Mouse (Mus musculus): ENCODE measurements around the gene Rgs7. TPM values are rescaled to one million over a fixed set of nuclear protein-coding genes. Genes with fewer than 3 reads are reported as not detected.

Rgs7 gene
- polyA plus RNA-seq (2012; fragmentation: generic; extraction: Trizol), result 0.16 TPM

DNA sequence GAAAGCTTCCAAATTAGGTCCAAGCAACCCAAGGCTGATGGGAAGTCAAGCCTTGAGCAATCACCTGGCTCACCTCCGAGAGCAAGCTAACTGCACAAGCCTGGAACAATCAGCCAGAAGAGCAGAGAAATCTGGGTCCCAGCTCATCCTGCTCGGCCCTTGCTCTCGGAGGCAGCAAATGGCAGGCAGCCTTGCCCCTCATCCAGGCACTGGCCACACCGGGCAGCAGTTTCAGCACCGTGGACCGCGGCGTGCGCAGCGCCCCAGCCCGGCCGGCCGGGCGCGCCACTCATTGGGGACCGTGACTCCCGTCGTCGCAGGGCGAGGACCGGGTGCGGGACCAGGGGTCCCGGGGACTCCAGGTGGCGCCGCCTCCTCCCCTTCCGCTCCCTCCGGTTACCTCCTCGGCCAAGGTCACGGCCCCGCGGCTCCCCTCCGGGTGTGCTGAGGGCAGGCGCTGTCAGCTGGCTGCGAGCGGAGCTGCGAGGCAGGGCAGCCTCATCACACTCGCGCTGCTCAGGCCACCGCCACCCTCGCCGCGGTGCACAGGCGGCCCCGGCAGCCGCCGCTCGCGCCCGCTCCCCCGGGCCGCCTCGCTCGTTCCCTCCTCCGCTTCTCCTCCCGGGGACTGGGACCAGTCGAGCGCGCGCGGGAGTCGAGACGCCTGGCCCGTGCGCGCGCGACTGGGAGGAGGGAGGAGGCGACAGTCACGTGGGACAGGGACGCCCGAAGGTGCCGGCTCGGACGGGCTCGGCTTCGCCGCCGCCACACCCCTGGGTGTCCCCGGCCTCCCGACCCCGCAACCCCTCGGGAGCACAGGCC lies at the start of gene Rgs7:
Gene Rgs7, minus strand, starts transcription at position 640 of the 822 bp plus-strand sequence.
- no peaks in the 10 kb centered on the region for H3K36me3 ChIP-seq (ENCODE audit: control insufficient read depth, insufficient read depth)
- H3K4me2 ChIP-seq (ENCODE audit: low read depth), result peak within 1 kb of the TSS; percentile 67
- no peak within 1 kb of the TSS for H3K4me3 ChIP-seq
- peaks cover 10% of the 10 kb centered on the region for H3K27me3 ChIP-seq (ENCODE audit: control insufficient read depth, insufficient read depth, insufficient read length)
- TF ChIP-seq MYOG (IDR thresholded peaks at IDR 0.05; ENCODE audit: control insufficient read depth in 1 of 3, insufficient read depth in 1 of 3, insufficient read length in 2 of 3, low read depth in 2 of 3), result peak in 1 of 3 experiments; percentile 2
- no peak for TF ChIP-seq MAX (IDR thresholded peaks at IDR 0.05; ENCODE audit: low read depth)
- TF ChIP-seq REST (IDR thresholded peaks at IDR 0.05; ENCODE audit: insufficient read depth, insufficient read length), result peak; percentile 83
- TF ChIP-seq MYOD1 (IDR thresholded peaks at IDR 0.05; ENCODE audit: control insufficient read depth in 1 of 3, insufficient read length in 2 of 3, low read depth in 2 of 3), result peak in 1 of 3 experiments; percentile 16
- H3ac ChIP-seq (ENCODE audit: control insufficient read depth, insufficient read length), result peak within 1 kb of the TSS; percentile 28
- no peaks in the 10 kb centered on the region for H3K79me2 ChIP-seq (ENCODE audit: control insufficient read depth, insufficient read depth)

DNA sequence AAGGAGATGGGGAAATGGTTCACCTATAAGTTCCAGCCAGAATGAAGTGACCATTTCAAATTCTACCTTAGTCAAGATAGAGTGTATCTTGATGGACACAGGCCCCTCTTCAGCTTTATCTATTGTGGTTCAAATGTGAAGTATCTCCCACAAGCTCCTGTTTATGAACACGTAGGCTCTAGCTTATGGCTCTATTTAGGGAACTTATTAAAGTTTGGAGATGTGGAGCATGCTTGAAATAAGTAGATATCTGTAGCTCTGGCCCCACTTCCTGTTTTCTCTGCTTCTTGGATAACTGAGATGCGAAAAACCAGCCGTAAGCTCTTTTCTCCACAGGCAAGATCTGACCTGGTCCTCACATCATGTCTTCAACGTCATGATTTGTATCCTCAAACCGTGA lies 48.4 kb upstream of the Rgs7 start:
- Histone ChIP-seq H3K27me3 (ENCODE audit: control insufficient read depth, insufficient read depth, insufficient read length) (no peaks in the 10 kb centered on the region), H3K79me2 (ENCODE audit: control insufficient read depth, insufficient read depth) (no peaks in the 10 kb centered on the region), H3K4me3 (no peak overlapping the region), H3K36me3 (ENCODE audit: control insufficient read depth, insufficient read depth) (no peaks in the 10 kb centered on the region), H3ac (ENCODE audit: control insufficient read depth, insufficient read length) (no peak overlapping the region), H3K4me2 (ENCODE audit: low read depth) (no peak overlapping the region)
- TF ChIP-seq POLR2AphosphoS2 (IDR thresholded peaks at IDR 0.05; ENCODE audit: insufficient read length, low read depth) (no peak), USF1 (IDR thresholded peaks at IDR 0.05; ENCODE audit: low read depth) (no peak), E2F4 (IDR thresholded peaks at IDR 0.05; ENCODE audit: insufficient read depth) (no peak), POLR2A (IDR thresholded peaks at IDR 0.05; ENCODE audit: insufficient read length, low read depth) (no peak), SRF (IDR thresholded peaks at IDR 0.05; ENCODE audit: control insufficient read depth, insufficient read length, low read depth) (no peak), CEBPB (IDR thresholded peaks at IDR 0.05; ENCODE audit: insufficient read depth, poor library complexity, severe bottlenecking) (no peak), TCF3 (IDR thresholded peaks at IDR 0.05; ENCODE audit: insufficient read length, low read depth) (no peak), MYOG (IDR thresholded peaks at IDR 0.05; ENCODE audit: control insufficient read depth in 1 of 3, insufficient read depth in 1 of 3, insufficient read length in 2 of 3, low read depth in 2 of 3) (no peak), MAX (IDR thresholded peaks at IDR 0.05; ENCODE audit: low read depth) (no peak), REST (IDR thresholded peaks at IDR 0.05; ENCODE audit: insufficient read depth, insufficient read length) (no peak), MYOD1 (IDR thresholded peaks at IDR 0.05; ENCODE audit: control insufficient read depth in 1 of 3, insufficient read length in 2 of 3, low read depth in 2 of 3) (no peak), TCF12 (IDR thresholded peaks at IDR 0.05; ENCODE audit: insufficient read depth, poor library complexity, severe bottlenecking) (no peak)

DNA sequence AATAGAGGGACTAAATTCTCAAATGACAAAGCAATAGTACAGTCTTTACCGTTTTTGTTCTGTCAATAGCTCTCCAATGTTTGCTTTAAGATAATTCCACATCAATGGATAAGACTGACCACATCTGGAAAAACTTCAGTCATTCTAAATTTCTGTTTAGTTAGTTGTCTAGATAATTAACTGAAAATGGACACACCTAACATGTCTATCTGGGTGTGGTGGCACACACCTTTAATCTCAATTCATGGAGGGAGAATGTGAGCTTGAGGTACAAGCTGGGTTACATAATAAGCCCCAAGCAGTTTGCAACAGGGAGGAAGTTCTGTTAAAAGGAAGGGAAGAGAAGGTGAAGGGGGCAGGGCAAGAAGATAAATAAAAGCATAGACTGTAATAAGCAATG lies 45.0 kb upstream of the Rgs7 start:
- H3K79me2 ChIP-seq (ENCODE audit: control insufficient read depth, insufficient read depth), result no peaks in the 10 kb centered on the region
- H3K36me3 ChIP-seq (ENCODE audit: control insufficient read depth, insufficient read depth), result no peaks in the 10 kb centered on the region
- H3K4me2 ChIP-seq (ENCODE audit: low read depth), result no peak overlapping the region
- no peaks in the 10 kb centered on the region for H3K27me3 ChIP-seq (ENCODE audit: control insufficient read depth, insufficient read depth, insufficient read length)
- H3K4me3 ChIP-seq, result no peak overlapping the region
- TF ChIP-seq MAX (IDR thresholded peaks at IDR 0.05; ENCODE audit: low read depth), result no peak
- no peak for TF ChIP-seq USF1 (IDR thresholded peaks at IDR 0.05; ENCODE audit: low read depth)
- no peak for TF ChIP-seq CEBPB (IDR thresholded peaks at IDR 0.05; ENCODE audit: insufficient read depth, poor library complexity, severe bottlenecking)
- no peak for TF ChIP-seq POLR2A (IDR thresholded peaks at IDR 0.05; ENCODE audit: insufficient read length, low read depth)
- TF ChIP-seq E2F4 (IDR thresholded peaks at IDR 0.05; ENCODE audit: insufficient read depth), result no peak
- TF ChIP-seq POLR2AphosphoS2 (IDR thresholded peaks at IDR 0.05; ENCODE audit: insufficient read length, low read depth), result no peak
- TF ChIP-seq TCF12 (IDR thresholded peaks at IDR 0.05; ENCODE audit: insufficient read depth, poor library complexity, severe bottlenecking), result no peak
- TF ChIP-seq SRF (IDR thresholded peaks at IDR 0.05; ENCODE audit: control insufficient read depth, insufficient read length, low read depth), result no peak
- no peak for TF ChIP-seq TCF3 (IDR thresholded peaks at IDR 0.05; ENCODE audit: insufficient read length, low read depth)
- no peak for TF ChIP-seq MYOG (IDR thresholded peaks at IDR 0.05; ENCODE audit: control insufficient read depth in 1 of 3, insufficient read depth in 1 of 3, insufficient read length in 2 of 3, low read depth in 2 of 3)
- TF ChIP-seq MYOD1 (IDR thresholded peaks at IDR 0.05; ENCODE audit: control insufficient read depth in 1 of 3, insufficient read length in 2 of 3, low read depth in 2 of 3), result no peak
- no peak for TF ChIP-seq REST (IDR thresholded peaks at IDR 0.05; ENCODE audit: insufficient read depth, insufficient read length)
- H3ac ChIP-seq (ENCODE audit: control insufficient read depth, insufficient read length), result no peak overlapping the region

DNA sequence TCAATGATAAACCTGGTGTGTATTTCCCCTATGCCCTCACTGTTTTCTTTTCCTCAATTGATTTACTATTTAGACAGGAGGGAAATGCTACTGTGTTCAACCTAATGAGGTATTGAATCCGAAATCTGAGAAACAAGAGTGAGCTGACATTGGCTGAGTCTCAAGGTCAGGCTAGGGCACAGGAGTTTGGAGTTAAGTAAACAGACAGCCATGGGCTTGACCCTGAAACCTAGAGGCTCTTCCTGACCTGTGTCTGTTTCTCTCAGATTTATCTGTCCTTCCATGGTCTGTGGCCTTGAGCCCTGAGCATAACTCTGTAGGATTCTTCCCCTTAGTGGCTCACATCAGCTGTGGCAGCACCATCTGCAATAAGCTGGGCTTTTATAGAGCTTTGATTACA lies 37.6 kb upstream of the Rgs7 start:
- no peaks in the 10 kb centered on the region for H3K36me3 ChIP-seq (ENCODE audit: control insufficient read depth, insufficient read depth)
- H3K27me3 ChIP-seq (ENCODE audit: control insufficient read depth, insufficient read depth, insufficient read length), result no peaks in the 10 kb centered on the region
- H3K79me2 ChIP-seq (ENCODE audit: control insufficient read depth, insufficient read depth), result no peaks in the 10 kb centered on the region
- no peak overlapping the region for H3ac ChIP-seq (ENCODE audit: control insufficient read depth, insufficient read length)
- TF ChIP-seq MAX (IDR thresholded peaks at IDR 0.05; ENCODE audit: low read depth) (no peak), CEBPB (IDR thresholded peaks at IDR 0.05; ENCODE audit: insufficient read depth, poor library complexity, severe bottlenecking) (no peak)
- H3K4me3 ChIP-seq, result no peak overlapping the region
- no peak overlapping the region for H3K4me2 ChIP-seq (ENCODE audit: low read depth)

GRCm38 (mm10) chr1:175524626-175525294 lies 32.5 kb upstream of the Rgs7 start:
- H3K36me3 ChIP-seq (ENCODE audit: control insufficient read depth, insufficient read depth), result no peaks in the 10 kb centered on the region
- no peak overlapping the region for H3ac ChIP-seq (ENCODE audit: control insufficient read depth, insufficient read length)
- no peak overlapping the region for H3K4me2 ChIP-seq (ENCODE audit: low read depth)
- H3K4me3 ChIP-seq, result no peak overlapping the region
- no peaks in the 10 kb centered on the region for H3K79me2 ChIP-seq (ENCODE audit: control insufficient read depth, insufficient read depth)
- TF ChIP-seq CEBPB (IDR thresholded peaks at IDR 0.05; ENCODE audit: insufficient read depth, poor library complexity, severe bottlenecking) (no peak), MYOD1 (IDR thresholded peaks at IDR 0.05; ENCODE audit: control insufficient read depth in 1 of 3, insufficient read length in 2 of 3, low read depth in 2 of 3) (no peak)
- no peaks in the 10 kb centered on the region for H3K27me3 ChIP-seq (ENCODE audit: control insufficient read depth, insufficient read depth, insufficient read length)
